Mouse (Mus musculus): ENCODE data around the gene Rtn2. TPM values are rescaled to one million over a fixed set of nuclear protein-coding genes. Genes with fewer than 3 reads are reported as not detected.

Rtn2 gene
- total RNA-seq, 2 experiments from 2014 or later: 137 to 148 TPM

GRCm38 (mm10) chr7:19297034-19297433, 14.6 kb downstream of the Rtn2 start:
- DNase-seq: no peak
- intact Hi-C loops (cut with DNase I): loop anchor here (5.0 kb wide), 2 partner anchors 120 to 140 kb away; partner anchors contain the start of gene Eml2

- intact Hi-C loops (cut with DNase I): loop anchor here (5.0 kb wide), 2 partner anchors 120 to 140 kb away; partner anchors contain the start of gene Eml2
- DNase-seq: no peak
These were observed 15.4 kb downstream of the Rtn2 start for GRCm38 (mm10) chr7:19297794-19298193.

GRCm38 (mm10) chr7:19299194-19299593, 16.8 kb downstream of the Rtn2 start:
- DNase-seq: peak in 1 of 2 experiments; percentile 45
- intact Hi-C loops (cut with DNase I): loop anchor here (5.0 kb wide), 2 partner anchors 122 to 142 kb away; partner anchors contain the start of gene Eml2

- intact Hi-C loops (cut with DNase I): loop anchor here (1.0 to 2.0 kb wide), 2 partner anchors 43 to 64 kb away; no protein-coding TSS in a partner anchor
- peak; percentile 85 to 86 for DNase-seq
These were observed 18.3 kb downstream of the Rtn2 start for GRCm38 (mm10) chr7:19300501-19301421.

GRCm38 (mm10) chr7:19301461-19302263, 19.2 kb downstream of the Rtn2 start:
- DNase-seq: no peak
- intact Hi-C loops (cut with DNase I): loop anchor here (2.0 kb wide), 1 partner anchor 63 kb away; no protein-coding TSS in a partner anchor

- intact Hi-C loops (cut with DNase I): no loop called here
- no peak for DNase-seq
These were observed 20.0 kb downstream of the Rtn2 start for GRCm38 (mm10) chr7:19302264-19303045.

GRCm38 (mm10) chr7:19303046-19303305, 20.6 kb downstream of the Rtn2 start:
- DNase-seq: no peak
- intact Hi-C loops (cut with DNase I): no loop called here

- intact Hi-C loops (cut with DNase I): no loop called here
- DNase-seq: peak; percentile 84 to 86
These were observed 21.3 kb downstream of the Rtn2 start for GRCm38 (mm10) chr7:19303770-19304169.

- intact Hi-C loops (cut with DNase I): no loop called here
- no peak for DNase-seq
These were observed 22.3 kb downstream of the Rtn2 start for GRCm38 (mm10) chr7:19304501-19305412.

GRCm38 (mm10) chr7:19305413-19305735, 22.9 kb downstream of the Rtn2 start:
- no peak for DNase-seq
- intact Hi-C loops (cut with DNase I): no loop called here

- DNase-seq: no peak
- intact Hi-C loops (cut with DNase I): no loop called here
These were observed 23.7 kb downstream of the Rtn2 start for GRCm38 (mm10) chr7:19305796-19306765.

GRCm38 (mm10) chr7:19306819-19307738, 24.7 kb downstream of the Rtn2 start:
- intact Hi-C loops (cut with DNase I): no loop called here
- DNase-seq: no peak

- intact Hi-C loops (cut with DNase I): no loop called here
- peak in 1 of 2 experiments; percentile 75 for DNase-seq
These were observed 25.5 kb downstream of the Rtn2 start for GRCm38 (mm10) chr7:19307739-19308453.

- DNase-seq: peak; percentile 95 to 96
- intact Hi-C loops (cut with DNase I): loop anchor here (1.0 kb wide), 1 partner anchor 24 kb away; no protein-coding TSS in a partner anchor
These were observed 26.2 kb downstream of the Rtn2 start for GRCm38 (mm10) chr7:19308454-19309277.

GRCm38 (mm10) chr7:19309278-19309883, 27.0 kb downstream of the Rtn2 start:
- peak in 1 of 2 experiments; percentile 26 for DNase-seq
- intact Hi-C loops (cut with DNase I): loop anchor here (1.0 kb wide), 1 partner anchor 23 kb away; no protein-coding TSS in a partner anchor

All from heart, postnatal 36 days (tissue).